Mouse (Mus musculus) frontal cortex, adult (tissue): ENCODE measurements at regions not wholly inside any gene's neighbourhood (a gene's known extent, or its start where the extent isn't known, plus 50 kb on each side); places are given as distances from the start of the nearest gene placed in this dataset.

ENCODE experiments used
- ATAC-seq: cut with Nextera tagmentation; 2 replicates; pipeline ENCODE4 v1.9.2; 2017; ENCODE audit warnings: mild to moderate bottlenecking, moderate library complexity, mixed read lengths; ENCODE audit not compliant: low TSS enrichment

DNA sequence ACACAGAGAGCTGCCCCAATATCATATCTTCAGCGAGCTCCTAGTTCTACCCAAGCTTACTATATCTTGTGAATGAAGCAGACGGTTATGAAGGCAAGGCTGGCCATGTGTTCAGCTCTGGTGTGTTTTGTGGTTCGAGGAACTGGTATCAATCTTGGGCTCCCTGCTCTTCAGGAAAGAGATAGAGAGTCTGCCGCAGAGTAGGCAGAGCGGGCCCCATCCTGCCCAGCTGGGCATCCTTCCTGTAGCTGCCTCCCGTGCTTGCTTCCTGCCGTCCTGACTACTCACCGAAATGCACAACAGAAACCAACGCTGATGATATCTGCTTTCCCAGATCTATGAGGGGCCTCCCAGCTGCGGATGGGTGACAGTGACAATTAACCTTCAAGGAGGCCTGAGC lies 60.3 kb downstream of the Snrpe start:
- no peak for ATAC-seq

DNA sequence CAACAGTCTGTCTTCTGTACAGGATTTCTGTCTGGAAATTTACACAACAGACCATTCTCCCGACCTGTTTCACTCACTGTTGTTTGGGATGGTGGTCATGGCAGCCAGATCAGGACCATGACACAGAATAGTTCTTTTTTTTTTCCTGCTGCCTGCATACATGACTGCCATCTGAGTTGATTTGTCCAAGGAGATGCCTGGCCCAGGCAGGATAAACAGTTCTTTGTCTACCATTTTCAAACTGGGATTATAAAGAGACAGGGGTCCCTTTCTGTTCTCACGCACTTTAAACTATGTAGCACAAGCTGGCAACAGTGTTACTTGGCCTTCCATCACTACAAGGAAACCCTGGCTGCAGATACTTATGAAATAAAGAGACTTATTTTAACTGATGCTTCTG lies 61.1 kb downstream of the Snrpe start:
- no peak for ATAC-seq

DNA sequence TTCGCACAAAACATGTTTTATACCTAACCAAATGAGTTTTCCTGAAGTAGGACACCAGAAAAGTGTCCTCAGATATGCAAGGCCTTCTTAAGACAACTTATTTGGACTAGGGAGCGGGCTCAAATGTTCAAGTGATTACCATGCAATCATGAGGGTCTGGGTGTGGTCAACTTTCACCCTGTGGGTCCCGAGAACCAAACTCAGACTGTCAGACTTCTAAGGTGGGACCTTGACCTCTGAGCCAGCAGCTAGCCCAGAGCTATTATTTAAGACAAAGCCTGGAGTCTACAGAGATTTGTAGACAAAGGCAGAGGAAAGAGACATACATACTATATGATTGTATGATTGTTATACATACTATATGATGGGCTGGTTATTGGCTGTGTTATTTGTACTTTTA lies 62.5 kb downstream of the Snrpe start:
- ATAC-seq, result no peak

DNA sequence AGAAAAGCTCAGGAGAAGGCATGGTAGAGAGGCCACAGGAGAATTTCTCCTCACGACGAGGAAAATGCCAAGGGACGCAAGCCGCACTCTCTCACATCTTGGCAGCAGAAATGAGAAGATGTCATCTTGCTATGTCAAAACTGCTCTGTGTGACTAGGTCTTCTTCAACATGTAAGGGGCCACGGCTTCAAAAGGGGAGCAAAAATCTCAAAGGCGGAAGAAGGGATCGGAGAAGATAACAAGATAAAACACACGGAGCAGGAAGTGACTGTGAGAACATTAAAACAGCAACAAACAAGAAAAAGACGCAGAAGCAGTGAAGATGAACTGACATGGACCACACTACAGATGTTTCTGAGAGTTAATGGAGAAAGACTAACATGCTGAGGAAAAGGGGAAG lies 65.1 kb downstream of the Snrpe start:
- no peak for ATAC-seq

DNA sequence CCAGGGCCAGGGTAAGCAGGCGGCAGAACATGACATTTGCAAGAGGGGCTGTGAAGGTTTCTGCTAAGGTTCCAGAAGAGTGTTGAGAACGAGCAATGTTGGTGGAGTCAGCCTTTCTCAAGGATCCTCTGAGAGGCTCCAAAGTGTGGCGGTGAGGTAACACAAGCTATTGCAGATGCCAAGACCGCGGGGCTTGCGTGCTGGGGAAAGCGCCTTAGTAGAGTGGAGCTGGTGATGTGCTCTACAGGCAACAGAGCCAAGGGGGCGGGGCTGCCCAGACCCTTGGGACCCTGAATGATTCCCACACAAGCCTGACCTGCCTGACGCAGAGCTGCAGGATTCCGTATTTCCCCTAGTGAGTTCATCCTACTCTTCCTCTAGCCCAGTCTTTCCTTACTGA lies 66.3 kb downstream of the Snrpe start:
- no peak for ATAC-seq

DNA sequence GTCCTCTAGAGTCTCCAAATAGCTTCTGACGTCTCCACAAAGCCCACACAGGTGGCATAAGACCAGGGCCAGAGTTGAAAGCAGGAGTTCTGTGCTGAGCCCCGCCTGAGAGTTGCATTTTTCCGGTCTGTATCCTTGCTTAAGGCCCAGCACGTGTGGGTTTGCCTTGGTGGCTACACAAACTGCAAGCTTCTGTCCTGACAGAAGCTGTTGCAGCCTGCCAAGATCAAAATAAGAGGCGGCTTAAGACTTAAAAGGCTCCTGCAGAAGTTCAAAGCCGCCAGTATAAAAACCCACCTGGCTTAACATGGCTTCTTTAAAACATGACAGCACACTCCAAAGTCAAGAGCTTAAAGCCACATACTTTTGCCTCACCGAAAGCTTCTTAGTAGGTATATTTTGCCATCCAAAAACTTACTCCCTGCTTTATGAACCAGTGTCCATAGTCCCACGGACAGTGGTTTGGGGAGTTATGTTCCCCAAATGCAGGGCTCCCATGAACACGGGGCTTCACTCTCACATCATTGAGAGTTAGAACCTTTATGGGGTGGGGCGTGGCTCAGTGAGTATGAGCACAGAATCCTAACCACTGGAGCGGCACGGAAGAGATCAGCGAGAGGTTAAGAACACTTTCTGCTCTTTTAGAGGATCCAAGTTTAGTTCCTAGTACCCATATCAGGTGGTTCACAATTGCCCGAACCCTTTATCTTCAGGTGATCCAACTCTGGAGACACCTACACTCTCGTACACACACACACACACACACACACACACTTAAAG lies 67.9 kb downstream of the Snrpe start:
- ATAC-seq, result no peak

DNA sequence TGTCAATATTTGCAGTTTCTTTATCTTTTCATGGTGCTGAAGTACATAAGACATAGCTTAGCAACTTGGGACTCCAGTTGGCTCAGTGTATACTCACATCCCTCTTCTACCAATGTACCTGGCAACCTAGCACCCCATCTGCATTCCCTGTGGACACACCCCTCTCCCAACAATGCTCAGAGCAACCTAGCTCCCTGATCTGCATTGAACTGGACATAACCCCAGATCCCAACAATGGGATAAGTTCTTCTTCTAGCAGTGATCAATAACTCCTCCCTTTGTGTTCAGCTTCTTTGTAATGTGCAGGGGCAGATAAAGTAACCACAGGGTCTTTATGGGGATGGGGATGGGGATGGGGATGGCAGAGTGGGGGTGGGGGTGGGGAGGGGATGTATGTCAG lies 79.4 kb downstream of the Snrpe start:
- no peak for ATAC-seq

DNA sequence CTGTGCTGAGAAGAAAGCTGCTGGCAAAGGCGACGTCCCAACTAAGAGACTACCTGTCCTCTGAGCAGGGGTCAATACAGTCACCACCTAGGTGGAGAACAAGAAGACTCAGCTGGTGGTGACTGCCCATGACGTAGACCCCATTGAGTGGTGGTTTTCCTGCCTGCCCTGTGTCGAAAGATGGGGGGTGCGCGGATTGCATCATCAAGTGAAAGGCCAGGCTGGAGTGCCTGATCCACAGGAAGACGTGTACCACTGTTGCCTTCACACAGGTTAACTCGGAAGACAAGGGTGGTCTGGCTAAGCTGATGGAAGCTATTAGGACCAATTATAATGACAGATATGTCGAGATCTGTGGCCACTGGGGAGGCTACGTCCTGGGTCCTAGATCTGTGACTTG lies 80.3 kb downstream of the Snrpe start:
- no peak for ATAC-seq

DNA sequence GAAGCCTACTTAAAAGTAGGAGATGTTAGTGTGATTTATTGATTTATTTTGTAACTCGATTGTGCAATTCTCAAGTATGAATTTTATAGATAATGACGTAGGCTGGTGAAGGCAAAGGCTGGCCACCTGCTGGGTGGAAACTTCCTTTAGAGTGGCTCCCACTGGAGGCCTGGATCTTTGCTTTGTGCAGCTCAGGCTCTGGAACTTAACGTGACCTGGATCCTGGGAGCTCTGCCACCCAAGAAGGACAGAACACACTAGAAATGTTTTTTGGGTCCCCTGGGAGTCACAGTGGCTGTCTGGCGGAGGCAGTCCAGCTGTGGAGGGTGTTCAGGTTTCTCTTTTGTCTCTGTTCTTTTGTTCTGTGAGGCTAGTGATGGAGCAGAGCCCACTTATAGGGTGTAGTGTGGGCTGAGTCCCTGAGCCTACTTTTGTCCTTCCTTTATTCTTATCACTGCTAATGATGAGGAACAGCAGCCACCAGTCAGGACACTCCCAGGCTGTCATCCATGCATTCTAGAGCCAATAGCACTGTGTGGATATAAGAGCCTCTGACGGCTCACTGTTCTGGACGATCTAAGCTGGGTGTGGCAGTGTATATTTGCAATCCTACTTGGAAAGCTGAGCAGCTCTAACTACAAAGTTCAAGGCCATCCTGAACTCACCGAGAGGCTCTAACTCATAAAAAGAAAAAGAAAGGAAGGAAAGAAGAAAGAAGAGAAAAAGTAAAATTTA lies 82.3 kb downstream of the Snrpe start:
- ATAC-seq, result no peak

DNA sequence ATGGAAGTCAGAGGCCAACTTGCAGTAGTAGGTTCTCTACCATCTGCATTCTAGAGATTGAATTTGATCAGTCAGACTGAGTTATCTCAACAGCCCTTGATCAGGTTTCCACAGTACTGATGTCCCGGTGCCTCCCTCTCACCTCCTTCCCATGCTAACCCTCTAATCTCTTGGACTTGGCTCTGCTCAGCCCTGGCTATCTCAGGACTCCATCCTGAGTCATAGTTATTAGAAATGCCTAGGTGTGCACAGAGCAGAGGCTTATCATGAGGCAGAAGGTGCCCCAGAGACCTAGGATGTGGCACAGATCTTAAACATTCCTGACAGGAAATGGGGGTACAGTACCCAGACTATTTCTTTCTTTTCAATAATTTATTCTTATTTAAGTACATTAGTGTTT lies 87.3 kb downstream of the Snrpe start:
- no peak for ATAC-seq

DNA sequence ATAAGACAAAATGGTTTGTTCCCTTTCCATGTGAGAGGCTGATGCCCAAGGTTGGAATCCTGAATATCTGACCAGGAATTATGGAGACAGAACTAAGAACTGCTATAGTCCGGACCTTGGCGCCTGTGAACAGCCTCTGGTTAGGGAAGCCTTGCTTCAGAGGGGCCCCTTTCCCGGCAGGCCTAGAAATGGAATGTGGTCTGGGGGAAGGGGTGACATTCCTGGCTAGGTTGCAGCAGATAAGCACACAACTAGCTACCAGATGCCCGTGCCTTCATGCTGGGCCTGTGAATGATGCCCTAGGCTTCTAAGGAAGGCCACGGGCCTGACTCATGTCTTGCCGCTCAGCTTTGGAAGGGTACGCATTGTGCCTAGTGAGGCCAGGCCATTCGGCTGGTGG lies 89.4 kb downstream of the Snrpe start:
- ATAC-seq, result no peak

DNA sequence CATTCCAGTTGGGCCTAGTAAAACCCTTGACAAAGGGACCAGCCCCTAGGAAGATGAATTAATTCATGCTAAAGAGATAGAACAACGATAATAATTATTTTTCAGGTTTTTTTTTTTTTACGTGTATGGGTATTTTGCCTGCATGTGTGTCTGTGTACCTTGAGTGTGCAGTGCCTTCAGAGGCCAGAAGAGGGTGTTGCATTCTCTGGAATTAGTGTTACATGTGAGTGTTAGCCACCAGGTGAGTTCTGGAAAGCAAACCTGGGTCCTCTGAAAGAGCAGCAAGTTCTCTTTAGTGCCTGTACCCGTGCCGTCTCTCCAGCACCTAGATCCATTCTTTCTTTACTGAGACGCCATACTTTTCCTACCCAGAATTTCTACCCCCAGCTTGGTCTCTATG lies 92.8 kb upstream of the Sox13 start:
- no peak for ATAC-seq

DNA sequence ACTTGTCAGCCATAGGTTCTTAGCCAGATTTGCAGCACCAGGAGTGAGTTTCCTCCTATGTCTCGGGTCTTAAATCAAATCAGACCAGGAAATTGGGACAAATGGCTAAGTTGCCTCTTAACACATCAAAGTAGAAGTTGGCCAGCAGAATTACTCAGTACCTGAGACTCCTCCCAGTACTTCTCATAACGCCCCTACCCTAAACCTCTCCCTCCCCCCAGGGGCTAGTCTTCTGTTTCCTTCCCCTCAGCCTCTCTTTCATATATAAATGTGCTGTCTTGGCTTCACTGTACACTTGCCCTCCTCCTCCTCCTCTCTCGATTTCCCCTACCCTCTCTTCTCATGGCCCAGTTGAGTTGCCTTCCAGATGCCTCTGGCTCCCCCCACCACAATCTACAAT lies 79.9 kb upstream of the Sox13 start:
- no peak for ATAC-seq

DNA sequence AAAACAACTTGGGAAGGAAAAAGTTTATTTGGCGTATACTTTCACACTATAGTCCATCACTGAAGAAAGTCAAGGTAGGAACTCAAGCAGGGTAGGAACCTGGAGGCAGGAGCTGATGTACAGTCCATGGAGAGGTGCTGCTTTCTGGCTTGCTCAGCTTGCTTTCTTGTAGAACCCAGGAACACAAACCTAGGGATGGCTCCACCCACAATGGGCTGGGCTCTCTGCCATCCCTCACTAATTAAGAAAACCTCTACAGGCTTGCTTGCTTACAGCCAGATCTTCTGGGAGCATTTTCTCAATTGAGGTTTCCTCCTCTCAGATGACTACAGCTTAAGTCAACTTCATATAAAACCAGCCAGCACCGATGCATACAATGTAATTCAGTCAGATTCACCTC lies 79.2 kb upstream of the Sox13 start:
- no peak for ATAC-seq

DNA sequence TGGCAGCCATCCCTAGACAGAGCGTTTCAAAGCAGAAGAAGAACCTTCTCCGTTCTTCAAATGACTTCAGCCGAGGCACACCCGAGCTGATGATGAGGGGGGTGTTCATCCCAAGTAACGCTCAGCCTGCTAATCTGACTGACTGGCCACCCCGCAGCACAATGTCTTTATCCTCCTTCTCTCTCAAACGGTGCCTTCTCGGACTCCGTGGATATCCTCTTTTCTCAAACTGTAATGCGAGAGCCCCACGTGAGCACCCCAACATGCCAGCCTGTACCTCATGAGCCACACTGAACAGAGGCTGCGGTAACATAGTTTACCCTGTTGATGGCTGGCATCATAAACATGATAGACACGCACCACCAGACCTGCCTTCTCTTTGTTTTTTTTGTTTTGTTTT lies 76.8 kb upstream of the Sox13 start:
- ATAC-seq, result no peak

DNA sequence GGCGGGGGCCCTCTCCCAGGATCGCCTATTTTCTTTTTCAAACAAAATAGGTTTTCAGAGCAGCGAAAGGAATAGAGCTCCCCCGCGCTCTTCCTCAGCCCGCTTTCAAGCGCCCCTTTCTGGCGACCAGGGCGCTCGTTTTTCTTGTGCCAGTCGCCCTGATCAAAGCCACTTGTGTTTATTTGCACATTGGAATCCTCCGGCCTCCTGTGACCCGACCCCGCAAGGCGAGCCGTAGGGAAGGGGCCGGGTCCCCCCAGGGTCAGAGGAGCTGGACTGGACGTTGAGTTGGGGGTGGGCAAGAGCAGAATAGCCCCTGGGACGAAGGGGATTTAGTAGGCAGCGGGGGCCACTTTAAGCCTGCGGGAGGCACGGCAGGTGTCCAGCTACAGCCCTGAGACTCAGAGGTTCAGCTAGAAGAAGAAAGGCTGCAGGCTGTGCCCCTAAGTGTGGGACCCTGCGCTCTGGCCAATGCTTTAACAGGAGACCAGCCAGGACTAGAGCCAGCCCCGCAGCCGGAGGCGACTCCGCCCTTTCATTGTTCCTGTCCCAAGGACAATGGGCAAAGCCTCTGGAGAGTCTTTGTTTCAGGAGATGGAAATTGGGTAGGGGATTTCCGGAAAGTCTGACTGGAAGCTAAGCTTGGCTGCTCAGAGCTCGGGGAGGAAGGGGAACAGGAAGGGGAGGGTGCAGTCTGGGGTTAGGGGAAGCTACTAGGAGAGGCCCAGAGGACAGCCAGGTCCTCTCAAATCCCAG lies 69.0 kb upstream of the Sox13 start:
- ATAC-seq, result no peak

DNA sequence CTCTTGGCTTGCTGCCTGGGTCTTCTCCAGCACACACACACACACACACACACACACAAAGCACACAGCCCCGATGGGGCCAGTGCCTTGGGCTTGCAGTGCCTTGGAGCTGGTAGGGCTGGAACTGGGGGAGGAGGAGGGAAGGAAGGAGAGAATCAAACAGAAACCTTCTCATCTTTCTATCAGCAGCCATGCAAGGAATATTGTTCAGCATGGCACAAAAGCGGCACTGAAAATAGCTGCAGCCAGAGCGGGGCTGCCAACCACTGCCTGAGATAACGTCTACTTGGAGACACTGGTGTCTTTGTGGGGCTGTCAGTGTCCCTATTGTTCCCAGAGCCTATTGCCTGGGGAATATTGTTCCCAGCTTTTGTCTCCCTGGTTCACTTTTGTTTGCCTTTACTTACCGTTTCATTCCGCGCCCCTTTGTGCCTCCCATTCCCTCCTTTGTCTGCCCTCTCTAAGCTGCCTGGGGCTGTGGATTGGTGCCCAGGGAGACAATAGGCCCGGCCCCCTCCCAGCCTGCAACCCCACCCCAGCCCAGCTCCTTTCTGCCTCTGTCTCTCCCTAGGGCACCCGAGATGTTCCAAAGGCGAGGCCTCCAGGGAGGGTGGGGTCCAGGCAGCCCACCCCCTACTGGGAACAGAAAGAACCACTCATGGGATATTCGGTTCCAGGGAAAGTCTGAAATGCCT lies 68.3 kb upstream of the Sox13 start:
- peak; percentile 76; the same call in 1 of the 2 replicates for ATAC-seq

DNA sequence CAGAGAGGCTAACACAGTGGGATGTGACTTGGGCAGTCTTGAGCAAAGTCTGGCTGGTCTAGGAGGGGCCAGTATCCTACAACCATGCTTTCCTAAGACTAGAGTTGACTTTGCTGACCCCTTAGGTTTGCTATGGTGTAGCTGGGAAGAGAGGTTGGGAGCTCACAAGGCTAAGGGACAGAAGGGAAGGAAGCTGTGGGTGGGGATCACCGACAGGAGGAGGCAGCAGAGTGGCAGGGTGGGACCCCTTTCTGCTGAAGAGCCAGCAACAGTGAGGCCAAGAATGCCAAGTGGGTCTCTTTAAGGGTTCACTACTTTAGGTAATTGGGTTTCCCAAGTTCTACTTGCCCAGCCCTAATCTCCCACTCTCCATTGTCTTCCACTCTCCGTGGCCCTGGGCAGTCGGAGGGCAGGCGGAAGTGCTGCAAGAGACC lies 67.7 kb upstream of the Sox13 start:
- no peak for ATAC-seq

DNA sequence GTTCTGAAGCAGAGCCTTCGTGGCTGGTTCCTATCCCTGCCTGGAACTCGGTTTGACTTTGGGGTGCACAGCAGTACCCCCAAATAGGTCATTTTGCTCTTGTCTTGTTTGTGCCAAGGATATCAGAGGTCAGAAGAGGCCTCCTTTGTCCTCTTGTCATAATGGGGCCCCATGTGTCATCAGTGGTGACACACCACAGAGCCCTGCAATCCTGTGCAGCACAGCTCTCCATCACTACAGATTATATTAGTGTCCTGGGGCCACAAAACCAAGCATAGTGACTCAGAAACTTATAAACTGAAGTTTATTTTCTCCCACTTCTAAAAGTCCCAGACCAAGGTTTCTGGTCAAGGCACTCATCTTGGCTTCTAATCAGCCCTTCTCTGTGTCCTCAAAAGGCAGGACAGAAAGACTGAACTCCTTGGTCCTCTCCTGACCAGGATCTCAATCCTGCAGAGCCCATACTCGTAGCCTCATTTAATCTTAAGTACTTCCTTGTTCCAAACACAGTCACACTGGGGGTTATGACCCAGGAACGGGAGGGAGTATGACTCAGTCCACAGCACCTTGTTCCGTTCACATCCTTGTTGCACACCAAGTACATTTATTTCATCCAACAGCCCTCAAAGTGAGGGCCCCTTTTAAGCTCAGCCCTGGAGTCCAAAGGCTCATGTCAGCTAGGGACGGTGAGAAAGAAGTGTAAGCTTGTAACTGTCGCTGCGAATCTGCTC lies 63.2 kb upstream of the Sox13 start:
- ATAC-seq, result no peak

DNA sequence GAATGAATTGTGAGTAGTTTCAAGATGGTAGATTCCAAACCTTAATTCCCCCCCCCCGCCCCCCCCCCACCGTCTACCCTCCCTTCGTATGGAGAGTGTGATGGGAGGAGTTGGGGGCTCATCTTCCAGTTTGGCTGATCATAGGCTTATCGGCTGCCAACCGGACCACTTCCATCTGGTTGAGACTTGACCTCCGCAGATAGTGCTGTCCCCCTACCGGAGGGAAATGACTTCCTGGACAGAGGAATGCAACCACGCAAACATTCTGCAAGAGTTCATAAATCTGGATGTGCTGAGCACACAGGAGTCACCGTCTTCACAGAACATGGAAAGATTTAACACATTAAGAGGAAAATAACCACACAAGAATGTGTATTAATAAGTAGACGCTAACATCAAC lies 62.2 kb upstream of the Sox13 start:
- no peak for ATAC-seq

DNA sequence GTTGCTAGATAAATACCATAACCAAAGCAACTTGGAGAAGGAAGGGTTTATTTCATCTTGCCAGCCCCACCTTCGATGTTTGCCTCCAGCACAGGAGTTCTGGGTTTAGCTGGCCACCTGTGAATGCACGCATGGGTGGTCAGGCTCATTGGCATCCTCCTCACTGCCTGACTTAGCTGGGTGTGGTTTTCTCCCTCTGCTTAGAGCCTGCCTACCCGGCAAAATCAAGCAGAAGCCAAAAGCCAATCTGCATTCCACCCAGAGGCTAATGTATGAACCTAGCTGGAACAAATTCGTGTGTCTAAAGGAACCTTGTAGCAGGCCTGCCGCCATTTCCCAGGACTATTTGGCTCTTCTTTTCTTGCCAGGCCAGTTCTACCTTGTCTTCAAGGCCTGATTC lies 58.7 kb upstream of the Sox13 start:
- no peak for ATAC-seq

DNA sequence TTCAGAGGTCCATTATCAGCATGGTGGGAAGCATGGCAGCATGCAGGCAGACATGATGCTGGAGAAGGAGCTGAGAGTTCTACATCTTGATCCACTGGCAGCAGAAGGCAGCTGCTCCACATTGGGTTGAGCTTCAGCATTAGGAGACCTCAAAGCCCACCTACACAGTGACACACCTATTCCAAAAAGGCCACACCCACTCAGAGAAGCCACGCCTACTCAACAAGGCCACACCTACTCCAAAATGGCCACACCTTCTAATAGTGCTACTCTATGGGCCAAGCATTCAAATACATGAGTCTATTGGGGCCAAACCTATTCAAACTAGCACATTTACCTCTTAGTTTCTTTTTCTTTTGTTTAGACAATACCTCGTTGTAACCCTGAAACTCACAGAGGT lies 50.4 kb upstream of the Sox13 start:
- ATAC-seq, result no peak
